Mouse (Mus musculus) c-Kit-positive CD71-positive TER-119-positive erythroid progenitor cells, embryonic 14.5 days (primary cell): ENCODE results near the gene Bnipl.

Source experiments
- DNase-seq: peaks from one replicate; pipeline ENCODE4 v3.0.0-alpha.2; 2013; ENCODE audit warnings: low spot score

Gene Bnipl

GRCm38 (mm10) chr3:95237541-95238099 lies 13.4 kb downstream of the Bnipl start:
- no peak for DNase-seq

GRCm38 (mm10) chr3:95235386-95236301 lies 15.3 kb downstream of the Bnipl start:
- DNase-seq: no peak

GRCm38 (mm10) chr3:95233303-95233980 lies 17.6 kb downstream of the Bnipl start:
- no peak for DNase-seq

GRCm38 (mm10) chr3:95232771-95233170 lies 18.2 kb downstream of the Bnipl start:
- DNase-seq: no peak

GRCm38 (mm10) chr3:95231298-95232221 lies 19.4 kb downstream of the Bnipl start, which contains the start of gene Mllt11:
TSS of gene Mllt11 (minus strand) at chr3:95232171.
- DNase-seq: peak; percentile 45

GRCm38 (mm10) chr3:95230495-95231297 lies 20.3 kb downstream of the Bnipl start:
- peak; percentile 42 for DNase-seq

- peak; percentile 32 for DNase-seq
These were observed 21.1 kb downstream of the Bnipl start for GRCm38 (mm10) chr3:95229781-95230494.

- peak; percentile 38 for DNase-seq
These were observed 21.9 kb downstream of the Bnipl start for GRCm38 (mm10) chr3:95228894-95229780.

- peak; percentile 76 for DNase-seq
These were observed 22.7 kb downstream of the Bnipl start, which contains the start of gene Cdc42se1 for GRCm38 (mm10) chr3:95228148-95228893. TSS of gene Cdc42se1 (plus strand) at chr3:95228732.

GRCm38 (mm10) chr3:95227214-95227613 lies 23.8 kb downstream of the Bnipl start:
- no peak for DNase-seq

GRCm38 (mm10) chr3:95224295-95224694 lies 26.7 kb downstream of the Bnipl start:
- DNase-seq: no peak

GRCm38 (mm10) chr3:95223041-95223440 lies 28.0 kb downstream of the Bnipl start:
- DNase-seq: no peak

- DNase-seq: peak; percentile 60
These were observed 32.4 kb downstream of the Bnipl start for GRCm38 (mm10) chr3:95218466-95219137.

GRCm38 (mm10) chr3:95217255-95218134 lies 33.5 kb downstream of the Bnipl start, which contains the start of gene Gabpb2:
TSS of gene Gabpb2 (minus strand) at chr3:95217916.
- peak; percentile 90 for DNase-seq

- DNase-seq: no peak
These were observed 34.2 kb downstream of the Bnipl start for GRCm38 (mm10) chr3:95216655-95217254.

- no peak for DNase-seq
These were observed 37.4 kb downstream of the Bnipl start for GRCm38 (mm10) chr3:95213609-95213975.
